Mouse (Mus musculus): ENCODE data around the gene Eif6. TPM values are rescaled to one million over a fixed set of nuclear protein-coding genes. Genes with fewer than 3 reads are reported as not detected.

Eif6 gene
- polyA plus RNA-seq, 1 experiment from 2014 or later, result 200 TPM

- H3K36me3 ChIP-seq, result peaks cover 45% of the 10 kb centered on the region
- no peak overlapping the region for H3K4me3 ChIP-seq
- H3K27ac ChIP-seq, result 0 out of 2 replicates have a peak overlapping the region, but pooled peaks have one; percentile 11
- H3K4me2 ChIP-seq, result no peak overlapping the region
- 87% methylated on average over 5 of the region's 5 CpGs for WGBS
- H3K4me1 ChIP-seq, result peaks cover 35% of the 10 kb centered on the region
- no peak overlapping the region for H3K9ac ChIP-seq
- ATAC-seq (ENCODE audit: insufficient number of reproducible peaks, low FRiP score, low TSS enrichment, low read depth), result no peak
- no peaks in the 10 kb centered on the region for H3K9me3 ChIP-seq
- no peaks in the 10 kb centered on the region for H3K27me3 ChIP-seq
Measured at GRCm38 (mm10) chr2:155820779-155821178, 5.9 kb downstream of the Eif6 start.

- Histone ChIP-seq H3K36me3 (peaks cover 45% of the 10 kb centered on the region), H3K27ac (peak overlapping the region; percentile 88), H3K27me3 (no peaks in the 10 kb centered on the region), H3K9me3 (no peaks in the 10 kb centered on the region), H3K4me2 (peak overlapping the region; percentile 86), H3K9ac (peak overlapping the region; percentile 76; the same call in 1 of the 2 replicates), H3K4me3 (peak overlapping the region; percentile 78), H3K4me1 (peaks cover 27% of the 10 kb centered on the region)
- peak; percentile 7; the same call in 1 of the 2 replicates for ATAC-seq (ENCODE audit: insufficient number of reproducible peaks, low FRiP score, low TSS enrichment, low read depth)
- 63% methylated on average over 6 of the region's 6 CpGs for WGBS
Measured at GRCm38 (mm10) chr2:155819449-155820251, 7.1 kb downstream of the Eif6 start.

- peaks cover 45% of the 10 kb centered on the region for H3K36me3 ChIP-seq
- H3K4me2 ChIP-seq, result peak within 1 kb of the TSS; percentile 86
- no peak for ATAC-seq (ENCODE audit: insufficient number of reproducible peaks, low FRiP score, low TSS enrichment, low read depth)
- H3K27me3 ChIP-seq, result no peaks in the 10 kb centered on the region
- H3K4me1 ChIP-seq, result peaks cover 27% of the 10 kb centered on the region
- H3K4me3 ChIP-seq, result peak within 1 kb of the TSS; percentile 78
- no peaks in the 10 kb centered on the region for H3K9me3 ChIP-seq
- H3K9ac ChIP-seq, result peak within 1 kb of the TSS; percentile 76
- H3K27ac ChIP-seq, result peak within 1 kb of the TSS; percentile 88
Measured at GRCm38 (mm10) chr2:155819392-155819448, 7.5 kb downstream of the Eif6 start, which contains the start of gene BC029722. TSS of gene BC029722 (minus strand) at chr2:155819426.

GRCm38 (mm10) chr2:155818596-155819391 is 7.9 kb downstream of the Eif6 start:
- no peaks in the 10 kb centered on the region for H3K9me3 ChIP-seq
- H3K4me2 ChIP-seq, result peak overlapping the region; percentile 86
- ATAC-seq (ENCODE audit: insufficient number of reproducible peaks, low FRiP score, low TSS enrichment, low read depth), result peak; percentile 91
- peak overlapping the region; percentile 88 for H3K27ac ChIP-seq
- peak overlapping the region; percentile 76 for H3K9ac ChIP-seq
- peaks cover 27% of the 10 kb centered on the region for H3K4me1 ChIP-seq
- H3K4me3 ChIP-seq, result peak overlapping the region; percentile 78
- WGBS, result 2% methylated on average over 32 of the region's 37 CpGs
- peaks cover 42% of the 10 kb centered on the region for H3K36me3 ChIP-seq
- no peaks in the 10 kb centered on the region for H3K27me3 ChIP-seq

GRCm38 (mm10) chr2:155817301-155818245 is 9.2 kb downstream of the Eif6 start:
- no peak for ATAC-seq (ENCODE audit: insufficient number of reproducible peaks, low FRiP score, low TSS enrichment, low read depth)
- Histone ChIP-seq H3K4me1 (peaks cover 27% of the 10 kb centered on the region), H3K27ac (no peak overlapping the region), H3K9ac (no peak overlapping the region), H3K36me3 (peaks cover 29% of the 10 kb centered on the region), H3K4me3 (0 out of 2 replicates have a peak overlapping the region, but pooled peaks have one; percentile 78), H3K27me3 (no peaks in the 10 kb centered on the region), H3K9me3 (no peaks in the 10 kb centered on the region), H3K4me2 (peak overlapping the region; percentile 86; the same call in 1 of the 2 replicates)
- 84% methylated on average over 10 of the region's 10 CpGs for WGBS

GRCm38 (mm10) chr2:155816179-155816578 is 10.5 kb downstream of the Eif6 start:
- no peaks in the 10 kb centered on the region for H3K27me3 ChIP-seq
- no peak overlapping the region for H3K27ac ChIP-seq
- peaks cover 27% of the 10 kb centered on the region for H3K4me1 ChIP-seq
- H3K36me3 ChIP-seq, result peaks cover 17% of the 10 kb centered on the region
- H3K9me3 ChIP-seq, result no peaks in the 10 kb centered on the region
- H3K9ac ChIP-seq, result no peak overlapping the region
- no peak for ATAC-seq (ENCODE audit: insufficient number of reproducible peaks, low FRiP score, low TSS enrichment, low read depth)
- H3K4me2 ChIP-seq, result no peak overlapping the region
- WGBS, result 100% methylated on average over 1 of the region's 1 CpGs
- no peak overlapping the region for H3K4me3 ChIP-seq

GRCm38 (mm10) chr2:155814829-155815228 is 11.9 kb downstream of the Eif6 start:
- Histone ChIP-seq H3K4me1 (peaks cover 22% of the 10 kb centered on the region), H3K27me3 (no peaks in the 10 kb centered on the region), H3K9me3 (no peaks in the 10 kb centered on the region), H3K4me2 (no peak overlapping the region), H3K9ac (no peak overlapping the region), H3K36me3 (peaks cover 4% of the 10 kb centered on the region), H3K27ac (no peak overlapping the region), H3K4me3 (no peak overlapping the region)
- WGBS, result 14% methylated on average over 5 of the region's 5 CpGs
- ATAC-seq (ENCODE audit: insufficient number of reproducible peaks, low FRiP score, low TSS enrichment, low read depth), result no peak

GRCm38 (mm10) chr2:155812637-155813036 is 14.1 kb downstream of the Eif6 start:
- no peak for ATAC-seq (ENCODE audit: insufficient number of reproducible peaks, low FRiP score, low TSS enrichment, low read depth)
- H3K4me1 ChIP-seq, result peaks cover 3% of the 10 kb centered on the region
- no peak overlapping the region for H3K9ac ChIP-seq
- no peaks in the 10 kb centered on the region for H3K9me3 ChIP-seq
- no peak overlapping the region for H3K27ac ChIP-seq
- no peak overlapping the region for H3K4me3 ChIP-seq
- no peaks in the 10 kb centered on the region for H3K27me3 ChIP-seq
- WGBS, result 77% methylated on average over 4 of the region's 4 CpGs
- no peak overlapping the region for H3K4me2 ChIP-seq
- H3K36me3 ChIP-seq, result no peaks in the 10 kb centered on the region

GRCm38 (mm10) chr2:155811821-155812396 is 14.8 kb downstream of the Eif6 start:
- Histone ChIP-seq H3K9ac (no peak overlapping the region), H3K4me1 (no peaks in the 10 kb centered on the region), H3K4me2 (no peak overlapping the region), H3K27me3 (no peaks in the 10 kb centered on the region), H3K4me3 (no peak overlapping the region), H3K36me3 (no peaks in the 10 kb centered on the region), H3K9me3 (no peaks in the 10 kb centered on the region), H3K27ac (no peak overlapping the region)
- ATAC-seq (ENCODE audit: insufficient number of reproducible peaks, low FRiP score, low TSS enrichment, low read depth), result no peak
- 35% methylated on average over 16 of the region's 16 CpGs for WGBS

- Histone ChIP-seq H3K27me3 (no peaks in the 10 kb centered on the region), H3K4me3 (no peak overlapping the region), H3K27ac (no peak overlapping the region), H3K4me2 (no peak overlapping the region), H3K9ac (no peak overlapping the region), H3K36me3 (no peaks in the 10 kb centered on the region), H3K4me1 (peaks cover 6% of the 10 kb centered on the region; the same call in 1 of the 2 replicates), H3K9me3 (no peaks in the 10 kb centered on the region)
- ATAC-seq (ENCODE audit: insufficient number of reproducible peaks, low FRiP score, low TSS enrichment, low read depth), result no peak
- 82% methylated on average over 4 of the region's 4 CpGs for WGBS
Measured at GRCm38 (mm10) chr2:155809620-155810019, 17.1 kb downstream of the Eif6 start.

GRCm38 (mm10) chr2:155807408-155807807 is 19.3 kb downstream of the Eif6 start:
- H3K36me3 ChIP-seq, result no peaks in the 10 kb centered on the region
- no peak overlapping the region for H3K9ac ChIP-seq
- no peak overlapping the region for H3K4me2 ChIP-seq
- peaks cover 6% of the 10 kb centered on the region; the same call in 1 of the 2 replicates for H3K4me1 ChIP-seq
- no peaks in the 10 kb centered on the region for H3K9me3 ChIP-seq
- no peak overlapping the region for H3K4me3 ChIP-seq
- WGBS, result 46% methylated on average over 4 of the region's 4 CpGs
- H3K27ac ChIP-seq, result no peak overlapping the region
- H3K27me3 ChIP-seq, result no peaks in the 10 kb centered on the region
- ATAC-seq (ENCODE audit: insufficient number of reproducible peaks, low FRiP score, low TSS enrichment, low read depth), result no peak

Measured in limb, embryonic 15.5 days (tissue).